Mouse (Mus musculus): ENCODE measurements around the gene Ubiad1. TPM values are rescaled to one million over a fixed set of nuclear protein-coding genes. Genes with fewer than 3 reads are reported as not detected.

The Ubiad1 gene
- total RNA-seq (2021): 1 to 10 TPM; 8.0 to 9.2 TPM
- long read RNA-seq, experiment 1, transcript Ubiad1-201 (2 exons, 2,992 nt): major isoform, 16 of 21 reads
- long read RNA-seq, experiment 1, partial matches to known transcripts: 0 of 21 reads
- long read RNA-seq, experiment 1, other reads (novel, unspliced or antisense): 5 of 21 reads
- long read RNA-seq, experiment 2, transcript Ubiad1-201 (2 exons, 2,992 nt): major isoform, 5 of 8 reads
- long read RNA-seq, experiment 2, partial matches to known transcripts: 0 of 8 reads
- long read RNA-seq, experiment 2, other reads (novel, unspliced or antisense): 3 of 8 reads

- DNase-seq (ENCODE audit: low spot score in 2 of 2): peak; percentile 75 to 78
Observed at GRCm38 (mm10) chr4:148444250-148444967, at the start of gene Ubiad1. Gene Ubiad1, minus strand, starts transcription at chr4:148444771.

- peak; percentile 33 to 42 for DNase-seq (ENCODE audit: low spot score in 2 of 2)
Observed at GRCm38 (mm10) chr4:148491448-148491847, 46.9 kb upstream of the Ubiad1 start.

GRCm38 (mm10) chr4:148490502-148490901 is 45.9 kb upstream of the Ubiad1 start:
- no peak for DNase-seq (ENCODE audit: low spot score in 2 of 2)

- DNase-seq (ENCODE audit: low spot score in 2 of 2): no peak
Observed at GRCm38 (mm10) chr4:148487841-148488240, 43.3 kb upstream of the Ubiad1 start.

GRCm38 (mm10) chr4:148484511-148484910 is 39.9 kb upstream of the Ubiad1 start:
- no peak for DNase-seq (ENCODE audit: low spot score in 2 of 2)

GRCm38 (mm10) chr4:148481557-148482168 is 37.1 kb upstream of the Ubiad1 start:
- no peak for DNase-seq (ENCODE audit: low spot score in 2 of 2)

- no peak for DNase-seq (ENCODE audit: low spot score in 2 of 2)
Observed at GRCm38 (mm10) chr4:148480245-148480644, 35.7 kb upstream of the Ubiad1 start.

GRCm38 (mm10) chr4:148473496-148473895 is 28.9 kb upstream of the Ubiad1 start:
- DNase-seq (ENCODE audit: low spot score in 2 of 2): no peak

- no peak for DNase-seq (ENCODE audit: low spot score in 2 of 2)
Observed at GRCm38 (mm10) chr4:148472436-148473174, 28.0 kb upstream of the Ubiad1 start.

GRCm38 (mm10) chr4:148471363-148471806 is 26.8 kb upstream of the Ubiad1 start:
- no peak for DNase-seq (ENCODE audit: low spot score in 2 of 2)

- no peak for DNase-seq (ENCODE audit: low spot score in 2 of 2)
Observed at GRCm38 (mm10) chr4:148469487-148470252, 25.1 kb upstream of the Ubiad1 start.

- DNase-seq (ENCODE audit: low spot score in 2 of 2): no peak
Observed at GRCm38 (mm10) chr4:148468396-148468795, 23.8 kb upstream of the Ubiad1 start.

GRCm38 (mm10) chr4:148466511-148467079 is 22.0 kb upstream of the Ubiad1 start:
- peak in 1 of 2 experiments; percentile 39 for DNase-seq (ENCODE audit: low spot score in 2 of 2)

- DNase-seq (ENCODE audit: low spot score in 2 of 2): no peak
Observed at GRCm38 (mm10) chr4:148464869-148465268, 20.3 kb upstream of the Ubiad1 start.

GRCm38 (mm10) chr4:148464301-148464700 is 19.7 kb upstream of the Ubiad1 start:
- no peak for DNase-seq (ENCODE audit: low spot score in 2 of 2)

- peak; percentile 25 to 28 for DNase-seq (ENCODE audit: low spot score in 2 of 2)
Observed at GRCm38 (mm10) chr4:148463208-148463960, 18.8 kb upstream of the Ubiad1 start.

- DNase-seq (ENCODE audit: low spot score in 2 of 2): no peak
Observed at GRCm38 (mm10) chr4:148462717-148463116, 18.1 kb upstream of the Ubiad1 start.

GRCm38 (mm10) chr4:148461772-148462171 is 17.2 kb upstream of the Ubiad1 start:
- DNase-seq (ENCODE audit: low spot score in 2 of 2): no peak

- no peak for DNase-seq (ENCODE audit: low spot score in 2 of 2)
Observed at GRCm38 (mm10) chr4:148460656-148461284, 16.2 kb upstream of the Ubiad1 start.
